Mouse (Mus musculus) liver, embryonic 14.5 days (tissue): Measurements from ENCODE around the gene Ing3. TPM values are rescaled to one million over a fixed set of nuclear protein-coding genes. Genes with fewer than 3 reads are reported as not detected.

Source experiments
- ATAC-seq: fragments of 200-750 bp; cut with Nextera tagmentation; 2 replicates; pipeline ENCODE4 v1.8.0; 2017; ENCODE audit warnings: moderate number of reproducible peaks, mild to moderate bottlenecking, moderate library complexity; ENCODE audit not compliant: insufficient read depth
- DNase-seq, 3 experiments: peaks; one replicate each; pipeline ENCODE4 v3.0.0-alpha.2; 2012 to 2013; ENCODE audit warnings: low read depth in 3 of 3, low spot score in 3 of 3
- H3K27ac ChIP-seq: fragments of 300-500 bp; sonication (generic); 2 replicates; pipeline ENCODE4 v1.5.1; 2014; ENCODE audit warnings: moderate library complexity, mild to moderate bottlenecking, control low read depth, inconsistent platforms
- H3K27me3 ChIP-seq: fragments of 300-500 bp; sonication (generic); 2 replicates; pipeline ENCODE4 v1.6.1; 2014; ENCODE audit warnings: mild to moderate bottlenecking, low read length, moderate library complexity; ENCODE audit not compliant: control insufficient read depth, insufficient read depth
- H3K36me3 ChIP-seq: fragments of 300-500 bp; sonication (generic); replicated peaks from 2 replicates; pipeline ENCODE4 v1.6.1; 2014; ENCODE audit warnings: low read depth; ENCODE audit not compliant: control insufficient read depth, insufficient read depth
- H3K4me1 ChIP-seq, 2 experiments: fragments of 200-500 bp in 1 of 2; fragments of 300-500 bp in 1 of 2; sonication (generic) in 1 of 2; replicated peaks; 2 replicates each; pipeline ENCODE4 v1.6.1; 2012 to 2014; ENCODE audit warnings: antibody characterized with exemption in 1 of 2, inconsistent platforms in 1 of 2, low read length in 1 of 2; ENCODE audit not compliant: control insufficient read depth in 2 of 2, insufficient read depth in 2 of 2
- H3K4me2 ChIP-seq: fragments of 300-500 bp; sonication (generic); 2 replicates; pipeline ENCODE4 v1.6.1; 2014; ENCODE audit warnings: low read depth, mild to moderate bottlenecking, control low read depth, moderate library complexity
- H3K4me3 ChIP-seq, 2 experiments: fragments of 200-500 bp in 1 of 2; fragments of 300-500 bp in 1 of 2; sonication (generic) in 1 of 2; 2 replicates each; pipeline ENCODE4 v1.5.1; 2012 to 2014; ENCODE audit warnings: low read depth in 2 of 2, low read length in 2 of 2, mild to moderate bottlenecking in 2 of 2, control low read depth in 1 of 2, inconsistent platforms in 1 of 2, moderate library complexity in 1 of 2; ENCODE audit not compliant: insufficient read depth in 1 of 2
- H3K9ac ChIP-seq: fragments of 300-500 bp; sonication (generic); replicated peaks from 2 replicates; pipeline ENCODE4 v1.6.1; 2014; ENCODE audit warnings: mild to moderate bottlenecking, control low read depth, moderate library complexity
- H3K9me3 ChIP-seq: fragments of 300-500 bp; sonication (generic); 2 replicates; pipeline ENCODE4 v1.6.1; 2016; ENCODE audit warnings: low read length, mixed read lengths; ENCODE audit not compliant: control insufficient read depth
- CTCF ChIP-seq: IDR thresholded peaks from 2 replicates; pipeline ENCODE4 v1.5.1; 2016; ENCODE audit warnings: antibody characterized with exemption, low read depth, control low read depth
- EP300 ChIP-seq: IDR thresholded peaks from 2 replicates; pipeline ENCODE4 v1.6.1; 2016; ENCODE audit warnings: antibody characterized with exemption, low read depth
- WGBS: fragments of 180-500 bp; shearing (Covaris S2); extraction: QIAGEN DNeasy Blood & Tissue Kit; methylation state at CpG from one replicate; pipeline ENCODE4 v1.1.7; 2014; ENCODE audit not compliant: insufficient replicate concordance; 5-methylcytosine and 5-hydroxymethylcytosine counted together
- polyA plus RNA-seq, 2 experiments: library from polyadenylated mRNA; depleted of rRNA in 1 of 2; stranded (reverse) in 1 of 2; unstranded in 1 of 2; fragments of >200 nt; fragmentation: Nextera tagmentation in 1 of 2; extraction: Ambion mirVana in 1 of 2; gene quantifications; 2 replicates each; pipeline versions ENCODE4 v1.2.1 to v1.2.3; 2012 to 2014

Gene Ing3
- polyA plus RNA-seq, 2 experiments, result 5.5 to 16.6 TPM

DNA sequence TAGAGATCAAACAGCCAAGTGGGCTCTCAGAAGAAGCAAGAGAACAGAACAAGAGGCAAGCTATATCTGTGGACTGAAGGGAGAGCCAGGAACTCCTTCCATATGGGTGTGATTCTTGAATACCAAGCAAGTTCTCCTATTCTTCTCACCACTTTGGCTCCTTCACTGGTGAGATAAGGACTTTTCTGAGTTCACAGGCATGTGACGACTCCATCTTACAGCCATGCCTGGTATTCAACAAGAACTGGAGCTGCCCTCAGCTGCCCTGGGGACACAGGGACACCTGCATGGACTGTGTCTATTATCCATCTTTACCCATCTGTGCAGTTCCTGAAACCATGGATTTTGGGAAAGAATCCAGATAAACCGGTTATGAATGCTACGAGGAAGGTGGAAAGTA lies 51.5 kb downstream of the Ing3 start:
- H3K9ac ChIP-seq, result no peak overlapping the region
- DNase-seq (no peak), ATAC-seq (no peak)
- WGBS, result 51% methylated on average over 3 of the region's 3 CpGs
- H3K4me3 ChIP-seq, result no peak overlapping the region
- no peaks in the 10 kb centered on the region for H3K36me3 ChIP-seq
- no peak overlapping the region for H3K4me2 ChIP-seq
- H3K4me1 ChIP-seq, result peaks cover 0 to 6% of the 10 kb centered on the region in 2 experiments; a peak in 3 of 4 replicates
- TF ChIP-seq EP300, result no peak
- TF ChIP-seq CTCF, result no peak
- H3K9me3 ChIP-seq, result no peaks in the 10 kb centered on the region
- H3K27me3 ChIP-seq, result no peaks in the 10 kb centered on the region
- H3K27ac ChIP-seq, result no peak overlapping the region

DNA sequence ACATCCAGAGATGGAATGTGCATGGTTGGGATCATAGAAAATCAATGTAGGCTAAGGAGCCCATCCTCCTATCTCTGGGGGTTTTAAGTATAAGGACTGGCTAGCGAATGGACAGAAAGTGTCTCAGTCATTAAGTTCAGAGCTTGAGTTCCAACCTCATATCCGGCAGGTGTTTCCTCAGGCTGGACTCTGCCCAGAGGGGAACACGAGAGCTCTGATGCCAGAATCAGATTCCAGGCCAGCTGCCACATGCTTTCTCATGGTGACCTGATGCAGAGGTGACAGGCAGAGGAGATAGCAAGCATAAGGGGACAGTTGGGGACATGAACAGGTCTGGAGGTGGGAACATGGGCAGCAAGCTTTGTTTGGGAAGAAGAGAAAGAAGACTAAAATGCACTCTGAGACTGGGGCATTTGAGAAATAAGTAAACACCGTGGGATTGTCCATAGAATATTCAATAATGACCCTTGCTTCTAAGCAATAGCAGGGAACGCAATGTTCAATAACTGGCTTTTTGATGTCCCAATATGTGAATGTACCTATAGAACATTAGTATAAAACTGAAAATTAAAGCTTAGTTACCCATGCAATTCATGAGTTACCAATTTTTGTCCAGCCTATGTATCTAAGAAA lies 52.0 kb downstream of the Ing3 start:
- Histone ChIP-seq H3K4me3 (no peak overlapping the region), H3K9ac (no peak overlapping the region), H3K9me3 (no peaks in the 10 kb centered on the region), H3K27me3 (no peaks in the 10 kb centered on the region), H3K36me3 (no peaks in the 10 kb centered on the region), H3K27ac (no peak overlapping the region), H3K4me2 (no peak overlapping the region), H3K4me1 (peaks cover 0 to 6% of the 10 kb centered on the region in 2 experiments; a peak in 3 of 4 replicates)
- DNase-seq (no peak), ATAC-seq (no peak)
- no peak for TF ChIP-seq EP300
- no peak for TF ChIP-seq CTCF
- 44% methylated on average over 5 of the region's 5 CpGs for WGBS

DNA sequence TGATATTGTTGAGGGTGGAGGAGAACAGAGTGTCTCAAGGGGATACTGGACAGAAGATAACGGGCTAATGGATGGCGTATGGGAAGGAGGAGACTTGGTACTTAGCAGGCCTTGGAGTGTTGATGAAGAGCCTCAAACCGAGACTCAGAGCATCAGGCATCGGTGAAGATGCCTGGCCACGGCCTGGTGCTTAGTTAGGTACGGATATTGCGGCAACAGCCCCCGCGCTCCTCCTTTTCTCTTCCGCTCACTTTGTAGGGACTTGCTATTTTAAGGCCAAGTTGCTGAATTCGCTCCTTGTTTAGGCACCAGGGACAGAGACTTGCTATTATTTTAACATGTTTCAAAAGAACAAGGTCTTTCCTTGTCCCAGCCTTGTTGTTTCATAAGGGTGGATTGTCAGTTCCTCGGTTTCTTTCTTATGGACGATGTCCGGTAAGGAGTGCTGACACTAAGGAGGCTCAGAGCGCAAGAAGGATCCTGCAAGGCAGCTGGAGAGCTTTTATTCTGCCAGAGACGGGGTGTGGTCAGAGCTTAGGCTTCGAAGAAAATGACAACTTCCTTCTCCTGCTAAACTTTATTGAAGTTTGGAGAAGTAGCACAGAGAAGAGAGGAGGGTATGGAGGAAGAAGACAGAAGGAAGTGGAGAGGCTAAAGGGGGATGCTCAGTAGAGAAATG lies 53.3 kb downstream of the Ing3 start:
- no peak overlapping the region for H3K4me2 ChIP-seq
- H3K9me3 ChIP-seq, result no peaks in the 10 kb centered on the region
- H3K4me1 ChIP-seq, result peaks cover 0 to 6% of the 10 kb centered on the region in 2 experiments; a peak in 3 of 4 replicates
- H3K9ac ChIP-seq, result no peak overlapping the region
- H3K4me3 ChIP-seq, result no peak overlapping the region
- WGBS, result 46% methylated on average over 17 of the region's 17 CpGs
- H3K36me3 ChIP-seq, result no peaks in the 10 kb centered on the region
- DNase-seq, result no peak
- ATAC-seq, result no peak
- TF ChIP-seq EP300, result no peak
- no peak for TF ChIP-seq CTCF
- H3K27me3 ChIP-seq, result no peaks in the 10 kb centered on the region
- no peak overlapping the region for H3K27ac ChIP-seq

DNA sequence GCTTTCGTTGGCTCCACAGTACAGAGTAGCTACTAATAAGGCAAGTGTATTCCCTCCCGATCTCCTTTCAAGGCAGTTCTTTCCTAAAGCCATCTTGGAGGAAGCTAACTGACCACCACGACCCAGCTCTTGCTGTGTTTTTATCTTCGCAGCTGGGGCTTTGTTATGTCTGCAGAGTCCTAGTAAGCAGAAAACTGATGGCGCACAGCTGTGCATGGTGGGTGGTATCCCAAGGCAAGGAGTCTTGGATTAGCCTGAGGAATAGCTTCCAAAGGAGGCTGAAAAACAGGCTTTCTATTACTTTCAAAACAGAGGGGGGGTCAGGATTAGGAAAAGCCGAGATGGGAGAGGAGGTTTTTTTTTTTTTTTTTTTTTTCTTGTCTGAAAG lies 53.8 kb downstream of the Ing3 start:
- DNase-seq (no peak), ATAC-seq (no peak)
- Histone ChIP-seq H3K4me3 (no peak overlapping the region), H3K27ac (no peak overlapping the region), H3K9ac (no peak overlapping the region), H3K27me3 (no peaks in the 10 kb centered on the region), H3K4me2 (no peak overlapping the region), H3K4me1 (peaks cover 0 to 6% of the 10 kb centered on the region in 2 experiments; a peak in 3 of 4 replicates), H3K36me3 (no peaks in the 10 kb centered on the region), H3K9me3 (no peaks in the 10 kb centered on the region)
- 22% methylated on average over 6 of the region's 6 CpGs for WGBS
- TF ChIP-seq EP300 (no peak), CTCF (no peak)

DNA sequence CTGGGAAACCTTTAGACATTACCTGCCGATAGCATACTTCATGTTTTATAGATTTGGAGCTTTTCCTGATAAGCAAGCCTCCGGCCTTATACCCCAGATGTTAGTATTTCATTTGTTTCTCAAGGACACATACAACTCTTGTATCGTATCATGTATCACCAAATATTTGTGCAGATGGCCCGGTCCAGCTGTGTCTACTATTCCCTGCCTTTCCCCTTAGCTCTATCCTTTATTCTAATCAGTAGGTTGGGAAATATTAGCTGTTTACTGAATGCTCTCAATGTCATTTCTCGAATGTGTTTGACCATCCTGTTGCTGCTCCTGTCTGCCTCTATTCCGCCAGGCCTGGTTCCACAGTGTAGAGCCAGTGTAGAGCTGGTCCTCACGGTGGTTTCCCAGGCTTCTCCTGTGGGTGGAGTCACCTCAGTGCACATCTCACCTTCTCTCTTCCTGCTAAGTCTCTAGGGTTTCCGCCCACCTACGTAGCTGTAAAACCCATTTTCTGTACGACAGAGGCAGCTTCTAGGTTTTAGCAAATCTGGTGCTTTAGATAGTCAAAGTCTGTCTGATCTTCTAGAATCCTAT lies 54.7 kb downstream of the Ing3 start:
- Histone ChIP-seq H3K9me3 (no peaks in the 10 kb centered on the region), H3K27me3 (no peaks in the 10 kb centered on the region), H3K4me2 (no peak overlapping the region), H3K9ac (no peak overlapping the region), H3K27ac (no peak overlapping the region), H3K4me1 (peaks cover 0 to 6% of the 10 kb centered on the region in 2 experiments; a peak in 3 of 4 replicates), H3K4me3 (no peak overlapping the region), H3K36me3 (no peaks in the 10 kb centered on the region)
- no peak for ATAC-seq
- DNase-seq, result no peak
- WGBS, result 66% methylated on average over 10 of the region's 10 CpGs
- TF ChIP-seq CTCF (no peak), EP300 (no peak)
